10 mouse cellular contexts compared by ENCODE assay signal in the genomic region with DNA sequence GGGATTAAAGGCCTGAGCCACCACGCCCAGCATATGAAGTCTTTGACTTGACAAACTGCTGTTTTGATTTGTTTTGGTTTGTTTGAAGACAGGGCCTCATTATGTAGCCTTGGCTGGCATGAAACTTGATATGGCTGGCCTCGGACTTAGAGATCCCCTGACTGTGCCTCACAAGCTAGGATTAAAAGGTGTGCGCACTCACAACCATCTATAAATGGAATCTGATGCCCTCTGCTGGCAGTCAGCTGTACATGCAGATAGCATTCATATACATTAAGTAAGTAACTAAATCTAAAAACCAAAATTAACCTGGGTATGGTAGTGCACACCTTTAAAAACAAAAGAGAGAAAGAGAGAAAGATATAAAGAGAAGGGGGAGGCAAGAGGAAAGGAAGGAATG. TPM values are rescaled to one million over a fixed set of nuclear protein-coding genes. Genes with fewer than 3 reads are reported as not detected.
DNase-seq lines count a peak whose midpoint lies in the region; ATAC-seq and TF ChIP-seq lines count a peak whose summit lies in the region.
"Had no signal": no experiment of that assay in that cellular context is flagged by ENCODE, and none has a peak within 500 bp of the region (broad histone marks: within the 10 kb centered on the region; RNA-seq: fewer than 3 reads in every experiment).

No protein-coding gene starts in this region.

- H3K4me2 ChIP-seq in hindbrain, postnatal 0 days (ENCODE audit: low read depth, low read length) = no peak overlapping the region
- H3K4me2 ChIP-seq in hindbrain, embryonic 16.5 days (ENCODE audit: low read length) = no peak overlapping the region
- H3K4me2 ChIP-seq in embryonic facial prominence, embryonic 14.5 days (ENCODE audit: low read depth, low read length) = no peak overlapping the region
- H3K4me2 ChIP-seq: embryonic facial prominence, embryonic 13.5 days; stomach, embryonic 15.5 days had no signal

- H3K4me1 ChIP-seq in hindbrain, postnatal 0 days (ENCODE audit: insufficient read depth, low read length) = no peaks in the 10 kb centered on the region
- H3K4me1 ChIP-seq in hindbrain, embryonic 16.5 days (ENCODE audit: control insufficient read depth, insufficient read depth, low read depth, low read length) = no peaks in the 10 kb centered on the region
- H3K4me1 ChIP-seq in embryonic facial prominence, embryonic 14.5 days (ENCODE audit: control insufficient read depth, insufficient read depth, low read length) = no peaks in the 10 kb centered on the region
- H3K4me1 ChIP-seq: embryonic facial prominence, embryonic 13.5 days; stomach, embryonic 15.5 days had no signal

- H3K27ac ChIP-seq in hindbrain, postnatal 0 days = no peak overlapping the region
- H3K27ac ChIP-seq in hindbrain, embryonic 16.5 days (ENCODE audit: low read depth, low read length) = no peak overlapping the region
- H3K27ac ChIP-seq in embryonic facial prominence, embryonic 14.5 days (replicated peaks; ENCODE audit: low read depth, low read length) = no peak overlapping the region
- H3K27ac ChIP-seq: embryonic facial prominence, embryonic 13.5 days; stomach, embryonic 15.5 days had no signal

- ATAC-seq in hindbrain, postnatal 0 days = no peak
- ATAC-seq in hindbrain, embryonic 16.5 days = no peak
- ATAC-seq in embryonic facial prominence, embryonic 14.5 days (ENCODE audit: low read depth) = no peak

- no peaks in the 10 kb centered on the region for H3K9me3 ChIP-seq in hindbrain, postnatal 0 days (ENCODE audit: low read length)
- no peaks in the 10 kb centered on the region for H3K9me3 ChIP-seq in hindbrain, embryonic 16.5 days (ENCODE audit: control insufficient read depth, low read length)
- H3K9me3 ChIP-seq in embryonic facial prominence, embryonic 14.5 days (ENCODE audit: control insufficient read depth, low read length) = no peaks in the 10 kb centered on the region
- H3K9me3 ChIP-seq: embryonic facial prominence, embryonic 13.5 days; stomach, embryonic 15.5 days had no signal

- no peaks in the 10 kb centered on the region for H3K27me3 ChIP-seq in hindbrain, postnatal 0 days (ENCODE audit: insufficient read depth, low read length)
- H3K27me3 ChIP-seq in hindbrain, embryonic 16.5 days (replicated peaks; ENCODE audit: control insufficient read depth, insufficient read depth, low read length) = no peaks in the 10 kb centered on the region
- H3K27me3 ChIP-seq in embryonic facial prominence, embryonic 14.5 days (replicated peaks; ENCODE audit: control insufficient read depth, insufficient read depth, low read length) = no peaks in the 10 kb centered on the region
- H3K27me3 ChIP-seq: embryonic facial prominence, embryonic 13.5 days; stomach, embryonic 15.5 days had no signal

- H3K36me3 ChIP-seq in hindbrain, postnatal 0 days (ENCODE audit: insufficient read depth, low read length) = no peaks in the 10 kb centered on the region
- H3K36me3 ChIP-seq in hindbrain, embryonic 16.5 days (ENCODE audit: control insufficient read depth, insufficient read depth, low read length) = no peaks in the 10 kb centered on the region
- no peaks in the 10 kb centered on the region for H3K36me3 ChIP-seq in embryonic facial prominence, embryonic 14.5 days (ENCODE audit: control insufficient read depth, insufficient read depth, low read length)
- H3K36me3 ChIP-seq: embryonic facial prominence, embryonic 13.5 days; stomach, embryonic 15.5 days had no signal

- 52% methylated on average over 3 of the region's 3 CpGs for WGBS in hindbrain, postnatal 0 days
- 58% methylated on average over 3 of the region's 3 CpGs for WGBS in hindbrain, embryonic 16.5 days
- 36% methylated on average over 3 of the region's 3 CpGs for WGBS in embryonic facial prominence, embryonic 14.5 days

- DNase-seq in hindbrain, postnatal 0 days (ENCODE audit: low spot score) = peak; percentile 26
- DNase-seq in urinary bladder, postnatal 14 days (ENCODE audit: low spot score) = peak; percentile 6
- DNase-seq in urinary bladder, adult 2 months (ENCODE audit: low spot score) = no peak
- DNase-seq in embryonic facial prominence, embryonic 14.5 days (ENCODE audit: low spot score) = peak; percentile 27
- DNase-seq in thymus, postnatal 4 days = peak; percentile 18
- DNase-seq in gastrocnemius, postnatal 25 days = no peak
- no peak for DNase-seq in natural killer cell, adult 2 months (ENCODE audit: low spot score in 2 of 2)

- H3K9ac ChIP-seq in hindbrain, postnatal 0 days (replicated peaks; ENCODE audit: low read length) = no peak overlapping the region
- H3K9ac ChIP-seq in hindbrain, embryonic 16.5 days (ENCODE audit: low read depth, low read length) = no peak overlapping the region
- no peak overlapping the region for H3K9ac ChIP-seq in embryonic facial prominence, embryonic 14.5 days (ENCODE audit: low read depth, low read length)
- H3K9ac ChIP-seq: embryonic facial prominence, embryonic 13.5 days; stomach, embryonic 15.5 days had no signal

- TF ChIP-seq CTCF in hindbrain, postnatal 0 days (IDR thresholded peaks at IDR 0.05; ENCODE audit: low read depth) = peak; percentile 62

- H3K4me3 ChIP-seq in hindbrain, postnatal 0 days (ENCODE audit: low read length) = no peak overlapping the region
- H3K4me3 ChIP-seq in hindbrain, embryonic 16.5 days (ENCODE audit: low read length) = no peak overlapping the region
- no peak overlapping the region for H3K4me3 ChIP-seq in embryonic facial prominence, embryonic 14.5 days (ENCODE audit: low read depth, low read length)
- H3K4me3 ChIP-seq: embryonic facial prominence, embryonic 13.5 days; stomach, embryonic 15.5 days had no signal

RNA-seq across cellular contexts. Expression of a gene that starts 7.4 kb away (rescaled TPM):
- total RNA-seq in hindbrain, postnatal 0 days (2014; rRNA removed) = 1.7 and 2.9 TPM in 2 replicates
- polyA plus RNA-seq in hindbrain, postnatal 0 days (2015; fragmentation: Nextera tagmentation; extraction: Ambion mirVana) = 4.5 and 4.7 TPM in 2 replicates
- polyA plus RNA-seq in hindbrain, embryonic 16.5 days (2015; fragmentation: Nextera tagmentation; extraction: Ambion mirVana) = 4.8 TPM in 2 replicates
- 13.0 and 14.9 TPM in 2 replicates for polyA plus RNA-seq in urinary bladder, adult 2 months (2012; rRNA removed)
- polyA plus RNA-seq in embryonic facial prominence, embryonic 14.5 days (2014; fragmentation: Nextera tagmentation; extraction: Ambion mirVana) = 3.1 and 3.7 TPM in 2 replicates
- under 1 TPM in 1 of 2 experiments, not detected in 1; 0.13 TPM for total RNA-seq in gastrocnemius, postnatal 25 days (2021)

RNA-seq across cellular contexts. Expression of a gene that starts 9.7 kb away (rescaled TPM):
- total RNA-seq in hindbrain, postnatal 0 days (2014; rRNA removed) = 0.72 TPM in 1 of 2 replicates, not detected in the other
- polyA plus RNA-seq in hindbrain, postnatal 0 days (2015; fragmentation: Nextera tagmentation; extraction: Ambion mirVana) = 0.38 and 0.59 TPM in 2 replicates
- 0.29 and 0.44 TPM in 2 replicates for polyA plus RNA-seq in hindbrain, embryonic 16.5 days (2015; fragmentation: Nextera tagmentation; extraction: Ambion mirVana)
- polyA plus RNA-seq in urinary bladder, adult 2 months (2012; rRNA removed) = 0.63 and 0.77 TPM in 2 replicates
- 0.30 and 0.32 TPM in 2 replicates for polyA plus RNA-seq in embryonic facial prominence, embryonic 14.5 days (2014; fragmentation: Nextera tagmentation; extraction: Ambion mirVana)
- not detected for total RNA-seq in gastrocnemius, postnatal 25 days (2021)

RNA-seq across cellular contexts. Expression of a gene that starts 17.9 kb away (rescaled TPM):
- total RNA-seq in hindbrain, postnatal 0 days (2014; rRNA removed) = 1.4 and 1.8 TPM in 2 replicates
- 5.8 and 6.2 TPM in 2 replicates for polyA plus RNA-seq in hindbrain, postnatal 0 days (2015; fragmentation: Nextera tagmentation; extraction: Ambion mirVana)
- polyA plus RNA-seq in hindbrain, embryonic 16.5 days (2015; fragmentation: Nextera tagmentation; extraction: Ambion mirVana) = 4.5 and 6.4 TPM in 2 replicates
- polyA plus RNA-seq in urinary bladder, adult 2 months (2012; rRNA removed) = 8.1 and 9.0 TPM in 2 replicates
- 0.37 TPM in 1 of 2 replicates, not detected in the other for polyA plus RNA-seq in embryonic facial prominence, embryonic 14.5 days (2014; fragmentation: Nextera tagmentation; extraction: Ambion mirVana)
- total RNA-seq in gastrocnemius, postnatal 25 days (2021) = not detected
- polyA plus RNA-seq: stomach, embryonic 15.5 days had no signal

RNA-seq across cellular contexts. Expression of a gene that starts 30.3 kb away (rescaled TPM):
- total RNA-seq in hindbrain, postnatal 0 days (2014; rRNA removed) = not detected in 2 replicates
- polyA plus RNA-seq in hindbrain, postnatal 0 days (2015; fragmentation: Nextera tagmentation; extraction: Ambion mirVana) = not detected in 2 replicates
- polyA plus RNA-seq in hindbrain, embryonic 16.5 days (2015; fragmentation: Nextera tagmentation; extraction: Ambion mirVana) = not detected in 2 replicates
- 27.0 and 28.7 TPM in 2 replicates for polyA plus RNA-seq in urinary bladder, adult 2 months (2012; rRNA removed)
- 4.9 and 5.5 TPM in 2 replicates for polyA plus RNA-seq in embryonic facial prominence, embryonic 14.5 days (2014; fragmentation: Nextera tagmentation; extraction: Ambion mirVana)
- total RNA-seq in gastrocnemius, postnatal 25 days (2021) = not detected

RNA-seq across cellular contexts. Expression of a gene that starts 57.1 kb away (rescaled TPM):
- 0.61 and 0.63 TPM in 2 replicates for total RNA-seq in hindbrain, postnatal 0 days (2014; rRNA removed)
- polyA plus RNA-seq in hindbrain, postnatal 0 days (2015; fragmentation: Nextera tagmentation; extraction: Ambion mirVana) = 0.71 and 0.88 TPM in 2 replicates
- polyA plus RNA-seq in hindbrain, embryonic 16.5 days (2015; fragmentation: Nextera tagmentation; extraction: Ambion mirVana) = 0.54 and 0.79 TPM in 2 replicates
- 1.1 and 1.7 TPM in 2 replicates for polyA plus RNA-seq in urinary bladder, adult 2 months (2012; rRNA removed)
- polyA plus RNA-seq in embryonic facial prominence, embryonic 14.5 days (2014; fragmentation: Nextera tagmentation; extraction: Ambion mirVana) = 2.8 TPM in 2 replicates
- total RNA-seq in gastrocnemius, postnatal 25 days (2021) = under 1 TPM; 0.19 to 0.20 TPM

Comparison
In these comparisons a context has a peak if more than half of its experiments do, and no peak if none do; other contexts are left out.
1. DNase-seq: peak in hindbrain, postnatal 0 days (single experiment), urinary bladder, postnatal 14 days (single experiment), embryonic facial prominence, embryonic 14.5 days (single experiment) and thymus, postnatal 4 days (single experiment); none in urinary bladder, adult 2 months (single experiment), gastrocnemius, postnatal 25 days (single experiment) and natural killer cell, adult 2 months (0 of 2).